Mouse (Mus musculus) CD4-positive helper T cell, adult 2 months (primary cell): ENCODE measurements around the gene BC037034.

Source experiments
- DNase-seq: peaks from one replicate; pipeline ENCODE4 v3.0.0-alpha.2; 2012; ENCODE audit warnings: low read depth, missing footprints, low spot score

The BC037034 gene

GRCm38 (mm10) chr5:138262582-138263240 is 1.1 kb downstream of the BC037034 start:
- no peak for DNase-seq

GRCm38 (mm10) chr5:138262001-138262400 is 1.8 kb downstream of the BC037034 start:
- DNase-seq = no peak

GRCm38 (mm10) chr5:138260834-138261233 is 3.0 kb downstream of the BC037034 start:
- no peak for DNase-seq

- no peak for DNase-seq
Observed at GRCm38 (mm10) chr5:138260051-138260450, 3.8 kb downstream of the BC037034 start.

GRCm38 (mm10) chr5:138258993-138259392 is 4.8 kb downstream of the BC037034 start:
- no peak for DNase-seq

- DNase-seq = no peak
Observed at GRCm38 (mm10) chr5:138258542-138258941, 5.3 kb downstream of the BC037034 start.

GRCm38 (mm10) chr5:138258078-138258477 is 5.8 kb downstream of the BC037034 start:
- no peak for DNase-seq

- no peak for DNase-seq
Observed at GRCm38 (mm10) chr5:138257585-138257978, 6.3 kb downstream of the BC037034 start.

GRCm38 (mm10) chr5:138256966-138257584 is 6.8 kb downstream of the BC037034 start:
- peak; percentile 75 for DNase-seq

GRCm38 (mm10) chr5:138256094-138256467 is 7.8 kb downstream of the BC037034 start:
- DNase-seq = no peak

GRCm38 (mm10) chr5:138255353-138256093 is 8.3 kb downstream of the BC037034 start, which contains the start of gene Lamtor4:
Lamtor4 (plus strand) TSS chr5:138255482.
- DNase-seq = peak; percentile 97

GRCm38 (mm10) chr5:138253061-138253460 is 10.8 kb downstream of the BC037034 start:
- DNase-seq = no peak

GRCm38 (mm10) chr5:138251144-138251543 is 12.7 kb downstream of the BC037034 start:
- no peak for DNase-seq

- no peak for DNase-seq
Observed at GRCm38 (mm10) chr5:138241511-138241910, 22.3 kb downstream of the BC037034 start.

GRCm38 (mm10) chr5:138234224-138234623 is 29.6 kb downstream of the BC037034 start:
- no peak for DNase-seq

- no peak for DNase-seq
Observed at GRCm38 (mm10) chr5:138233778-138234177, 30.1 kb downstream of the BC037034 start.

GRCm38 (mm10) chr5:138229511-138229910 is 34.3 kb downstream of the BC037034 start:
- no peak for DNase-seq

- peak; percentile 11 for DNase-seq
Observed at GRCm38 (mm10) chr5:138228026-138228425, 35.8 kb downstream of the BC037034 start.

- no peak for DNase-seq
Observed at GRCm38 (mm10) chr5:138227367-138227766, 36.5 kb downstream of the BC037034 start.

- no peak for DNase-seq
Observed at GRCm38 (mm10) chr5:138226491-138226890, 37.3 kb downstream of the BC037034 start.

GRCm38 (mm10) chr5:138225700-138226099 is 38.1 kb downstream of the BC037034 start, which contains the start of gene Nxpe5:
Nxpe5 (plus strand) TSS chr5:138225898.
- DNase-seq = no peak

- no peak for DNase-seq
Observed at GRCm38 (mm10) chr5:138223287-138223686, 40.5 kb downstream of the BC037034 start.
